Mouse (Mus musculus): ENCODE measurements around the gene Tas2r135.

GRCm38 (mm10) chr6:42374701-42375100 lies 30.5 kb upstream of the Tas2r135 start:
- TF ChIP-seq TAL1 (IDR thresholded peaks at IDR 0.05; ENCODE audit: low read length) (no peak), GATA1 (IDR thresholded peaks at IDR 0.05; ENCODE audit: low read length) (no peak)
